ENCODE assay signal across 12 mouse cellular contexts in genomic region chr13:32963990-32964753, GRCm38 (mm10). TPM values are rescaled to one million over a fixed set of nuclear protein-coding genes. Genes with fewer than 3 reads are reported as not detected.
DNase-seq lines count a peak whose midpoint lies in the region; ATAC-seq lines count a peak whose summit lies in the region.
"Had no signal": no experiment of that assay in that cellular context is flagged by ENCODE, and none has a peak within 500 bp of the region (broad histone marks: within the 10 kb centered on the region; RNA-seq: fewer than 3 reads in every experiment).

No protein-coding gene starts in this region.

- peaks cover 35% of the 10 kb centered on the region for H3K4me1 ChIP-seq in heart, embryonic 15.5 days (replicated peaks)
- H3K4me1 ChIP-seq: midbrain, embryonic 15.5 days; neural tube, embryonic 12.5 days had no signal

- H3K9ac ChIP-seq in heart, embryonic 15.5 days = no peak overlapping the region
- H3K9ac ChIP-seq: midbrain, embryonic 15.5 days; neural tube, embryonic 12.5 days had no signal

- 44% methylated on average over 9 of the region's 9 CpGs for WGBS in heart, embryonic 15.5 days

- no peaks in the 10 kb centered on the region for H3K36me3 ChIP-seq in heart, embryonic 15.5 days
- H3K36me3 ChIP-seq: midbrain, embryonic 15.5 days; neural tube, embryonic 12.5 days had no signal

- intact Hi-C loops in heart, postnatal 25 days (cut with DNase I) = loop anchor here (2.0 kb wide), 2 partner anchors 61 to 115 kb away; partner anchors contain the start of gene Serpinb1b

- H3K4me2 ChIP-seq in heart, embryonic 15.5 days = no peak overlapping the region

- H3K4me3 ChIP-seq in heart, embryonic 15.5 days = no peak overlapping the region
- H3K4me3 ChIP-seq: neural tube, embryonic 12.5 days had no signal

- no peak for ATAC-seq in heart, embryonic 15.5 days (replicated peaks; ENCODE audit: insufficient number of reproducible peaks, insufficient read depth, low FRiP score, low read depth)

- H3K27me3 ChIP-seq in heart, embryonic 15.5 days = no peaks in the 10 kb centered on the region
- H3K27me3 ChIP-seq: midbrain, embryonic 15.5 days; neural tube, embryonic 12.5 days had no signal

- H3K9me3 ChIP-seq in heart, embryonic 15.5 days (replicated peaks) = no peaks in the 10 kb centered on the region
- H3K9me3 ChIP-seq: midbrain, embryonic 15.5 days; neural tube, embryonic 12.5 days had no signal

- H3K27ac ChIP-seq in heart, embryonic 15.5 days = peak overlapping the region; percentile 49
- H3K27ac ChIP-seq: midbrain, embryonic 15.5 days; neural tube, embryonic 12.5 days had no signal

- DNase-seq in heart, postnatal 25 days (ENCODE audit: low spot score) = no peak
- peak; percentile 13 for DNase-seq in kidney, postnatal 14 days
- DNase-seq in kidney, adult 11 months = no peak
- DNase-seq in 3134 (ENCODE audit: extremely low read depth, insufficient read length, low spot score) = peak; percentile 45
- DNase-seq in 3T3-L1 (ENCODE audit: low read depth, low spot score) = peak; percentile 79
- DNase-seq in cerebellum, postnatal 14 days = no peak
- DNase-seq: adrenal gland, postnatal 25 days; cerebellum, adult 9-11 months; right cerebral cortex, postnatal 4 days had no signal

RNA-seq across cellular contexts. Expression of gene Serpinb6b, which starts 0.8 kb away (rescaled TPM):
- polyA plus RNA-seq in heart, embryonic 15.5 days (2015; fragmentation: Nextera tagmentation; extraction: Ambion mirVana) = 20.0 and 20.6 TPM in 2 replicates
- 10 to 100 TPM; 32.7 to 37.4 TPM for total RNA-seq in heart, postnatal 25 days (2021)

RNA-seq across cellular contexts. Expression of gene Serpinb9, which starts 38.9 kb away (rescaled TPM):
- 8.3 and 9.1 TPM in 2 replicates for polyA plus RNA-seq in heart, embryonic 15.5 days (2015; fragmentation: Nextera tagmentation; extraction: Ambion mirVana)
- 1 to 10 TPM; 9.0 to 9.8 TPM for total RNA-seq in heart, postnatal 25 days (2021)

Comparison
In these comparisons a context has a peak if more than half of its experiments do, and no peak if none do; other contexts are left out.
1. DNase-seq: peak in kidney, postnatal 14 days (single experiment), 3134 (single experiment) and 3T3-L1 (single experiment); none in heart, postnatal 25 days (single experiment), kidney, adult 11 months (single experiment) and cerebellum, postnatal 14 days (0 of 2).